Mouse (Mus musculus): ENCODE measurements around the gene Plac8. TPM values are rescaled to one million over a fixed set of nuclear protein-coding genes. Genes with fewer than 3 reads are reported as not detected.
A peak's percentile ranks its signal among the peaks of the same experiment; 100 is the strongest.

The Plac8 gene
- polyA plus RNA-seq, 1 experiment from 2014 or later = 8.2 TPM

DNA sequence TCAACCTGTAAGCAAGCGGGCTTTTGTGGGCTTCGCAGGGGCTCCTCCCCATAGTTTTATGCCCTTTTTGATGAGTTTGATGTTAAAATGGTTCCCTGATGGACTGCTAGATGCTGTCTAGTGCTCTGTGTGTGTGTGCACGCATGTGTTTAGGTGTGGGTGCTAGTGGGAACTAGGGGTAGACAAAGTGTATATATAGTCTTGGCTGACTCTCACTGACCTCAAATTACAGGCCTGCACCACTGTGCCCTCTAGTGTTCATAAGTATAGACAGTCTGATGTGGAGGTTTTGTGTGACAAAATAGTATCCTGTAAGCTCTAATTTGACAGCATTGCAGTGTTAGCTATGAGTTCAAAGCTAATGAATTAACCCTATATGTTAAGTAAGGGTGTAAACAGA lies 35.4 kb downstream of the Plac8 start:
- Histone ChIP-seq H3K9ac (ENCODE audit: low read depth, low read length) (no peak overlapping the region), H3K4me3 (ENCODE audit: low read depth, low read length) (no peak overlapping the region), H3K36me3 (ENCODE audit: control insufficient read depth, insufficient read depth, low read length) (peaks cover 14% of the 10 kb centered on the region; the same call in 1 of the 2 replicates), H3K4me2 (no peak overlapping the region), H3K9me3 (replicated peaks; ENCODE audit: control insufficient read depth, low read length) (no peaks in the 10 kb centered on the region), H3K27ac (ENCODE audit: low read depth, low read length) (no peak overlapping the region), H3K4me1 (ENCODE audit: control insufficient read depth, insufficient read depth, low read length) (no peaks in the 10 kb centered on the region), H3K27me3 (ENCODE audit: control insufficient read depth, insufficient read depth, low read length) (no peaks in the 10 kb centered on the region)
- WGBS (ENCODE audit: insufficient replicate concordance) = 88% methylated on average over 3 of the region's 3 CpGs
- no peak for ATAC-seq (replicated peaks; ENCODE audit: insufficient number of reproducible peaks, low FRiP score, low TSS enrichment)

DNA sequence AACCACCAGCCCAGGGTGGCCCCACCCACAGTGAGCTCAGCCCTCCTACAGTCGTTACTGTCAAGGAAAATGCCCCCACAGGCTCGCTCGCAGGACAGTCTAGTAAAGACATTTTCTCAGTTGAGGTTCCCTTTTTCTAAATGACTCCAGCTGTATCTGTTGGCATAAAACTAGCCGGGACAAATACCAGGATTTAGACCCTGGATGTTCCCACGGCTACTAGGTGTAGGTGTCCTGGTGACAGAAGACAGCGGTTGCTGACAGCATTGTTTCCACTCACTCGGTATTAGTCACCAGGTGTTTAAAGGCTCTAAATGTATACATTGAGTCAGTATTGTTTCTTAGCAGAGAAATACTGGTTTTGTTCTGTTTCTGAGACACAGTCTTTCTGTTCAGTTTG lies 36.2 kb downstream of the Plac8 start:
- ATAC-seq (replicated peaks; ENCODE audit: insufficient number of reproducible peaks, low FRiP score, low TSS enrichment) = no peak
- WGBS (ENCODE audit: insufficient replicate concordance) = 70% methylated on average over 7 of the region's 7 CpGs
- Histone ChIP-seq H3K4me2 (no peak overlapping the region), H3K9me3 (replicated peaks; ENCODE audit: control insufficient read depth, low read length) (no peaks in the 10 kb centered on the region), H3K27ac (ENCODE audit: low read depth, low read length) (no peak overlapping the region), H3K4me3 (ENCODE audit: low read depth, low read length) (no peak overlapping the region), H3K4me1 (ENCODE audit: control insufficient read depth, insufficient read depth, low read length) (no peaks in the 10 kb centered on the region), H3K36me3 (ENCODE audit: control insufficient read depth, insufficient read depth, low read length) (peaks cover 18% of the 10 kb centered on the region; the same call in 1 of the 2 replicates), H3K27me3 (ENCODE audit: control insufficient read depth, insufficient read depth, low read length) (no peaks in the 10 kb centered on the region), H3K9ac (ENCODE audit: low read depth, low read length) (no peak overlapping the region)

DNA sequence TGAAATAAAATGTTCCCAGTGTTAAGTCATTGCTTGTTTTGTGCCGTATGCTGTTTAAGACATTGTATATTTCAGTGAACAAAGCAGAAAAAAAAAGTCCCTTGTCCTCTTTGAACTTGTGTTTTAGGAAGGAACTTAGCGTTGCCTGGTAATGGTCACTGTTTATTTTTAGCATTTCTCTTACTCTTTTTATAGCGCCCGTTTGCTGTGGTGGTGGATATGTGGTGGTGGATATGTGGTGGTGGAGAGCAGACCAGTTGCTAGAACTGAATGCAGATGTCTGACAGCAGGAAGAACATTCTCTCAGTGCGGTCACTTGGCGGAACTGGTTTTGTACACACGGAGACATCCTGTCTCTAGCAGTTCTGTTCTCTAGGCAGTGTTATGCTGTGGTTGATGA lies 45.9 kb downstream of the Plac8 start:
- H3K27ac ChIP-seq (ENCODE audit: low read depth, low read length) = 0 out of 2 replicates have a peak overlapping the region, but pooled peaks have one; percentile 50

DNA sequence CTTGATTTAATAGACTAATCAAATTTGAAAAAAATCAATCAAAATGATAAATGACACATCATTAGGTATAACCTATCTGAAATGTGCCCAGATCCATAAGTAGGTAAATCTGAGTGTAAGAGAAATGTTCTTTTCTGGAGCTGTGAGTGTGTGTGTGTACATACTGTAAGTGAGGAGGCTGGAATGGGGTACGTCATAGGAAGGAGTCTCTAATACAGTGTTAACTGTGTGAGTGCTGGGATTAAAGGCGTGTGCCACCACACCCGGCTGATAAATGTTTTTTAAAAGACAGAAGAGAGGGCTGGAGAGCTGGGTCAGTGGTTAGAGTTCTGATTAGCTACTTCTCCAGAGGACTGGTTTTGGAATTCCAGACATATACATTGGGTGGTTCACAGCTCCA lies 46.4 kb downstream of the Plac8 start:
- Histone ChIP-seq H3K27ac (ENCODE audit: low read depth, low read length) (no peak overlapping the region; the same call in 1 of the 2 replicates), H3K4me3 (ENCODE audit: low read depth, low read length) (no peak overlapping the region), H3K9me3 (replicated peaks; ENCODE audit: control insufficient read depth, low read length) (no peaks in the 10 kb centered on the region), H3K27me3 (ENCODE audit: control insufficient read depth, insufficient read depth, low read length) (no peaks in the 10 kb centered on the region), H3K4me2 (no peak overlapping the region), H3K36me3 (ENCODE audit: control insufficient read depth, insufficient read depth, low read length) (peaks cover 7% of the 10 kb centered on the region), H3K9ac (ENCODE audit: low read depth, low read length) (no peak overlapping the region), H3K4me1 (ENCODE audit: control insufficient read depth, insufficient read depth, low read length) (peaks cover 6% of the 10 kb centered on the region; the same call in 1 of the 2 replicates)
- WGBS (ENCODE audit: insufficient replicate concordance) = 45% methylated on average over 3 of the region's 3 CpGs
- ATAC-seq (replicated peaks; ENCODE audit: insufficient number of reproducible peaks, low FRiP score, low TSS enrichment) = no peak

More for the DNA sequence above, 45.9 kb downstream of the Plac8 start:
- Histone ChIP-seq H3K27me3 (ENCODE audit: control insufficient read depth, insufficient read depth, low read length) (no peaks in the 10 kb centered on the region), H3K9ac (ENCODE audit: low read depth, low read length) (no peak overlapping the region), H3K9me3 (replicated peaks; ENCODE audit: control insufficient read depth, low read length) (no peaks in the 10 kb centered on the region), H3K4me2 (no peak overlapping the region), H3K4me1 (ENCODE audit: control insufficient read depth, insufficient read depth, low read length) (peaks cover 6% of the 10 kb centered on the region; the same call in 1 of the 2 replicates), H3K36me3 (ENCODE audit: control insufficient read depth, insufficient read depth, low read length) (peaks cover 13% of the 10 kb centered on the region), H3K4me3 (ENCODE audit: low read depth, low read length) (no peak overlapping the region)
- WGBS (ENCODE audit: insufficient replicate concordance) = 46% methylated on average over 7 of the region's 7 CpGs
- ATAC-seq (replicated peaks; ENCODE audit: insufficient number of reproducible peaks, low FRiP score, low TSS enrichment) = no peak

DNA sequence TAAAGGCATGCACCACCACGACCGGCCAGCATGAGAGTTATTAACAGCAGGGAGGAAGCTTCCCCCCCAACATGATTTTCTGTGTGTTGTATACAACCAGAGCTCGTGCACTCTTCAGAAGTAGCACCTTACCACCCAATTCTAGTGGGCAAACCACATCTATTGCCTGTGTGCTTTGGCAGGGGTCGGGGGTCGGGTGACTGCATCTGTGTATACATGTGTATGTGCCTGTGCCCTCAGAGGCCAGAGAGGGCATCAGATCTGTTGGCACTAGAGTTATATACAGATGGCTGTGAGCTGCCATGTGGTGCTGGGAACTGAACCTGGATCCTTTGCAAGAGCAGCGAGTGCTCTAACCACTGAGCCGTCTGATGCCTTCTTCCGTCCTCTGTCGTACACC lies 47.1 kb downstream of the Plac8 start:
- no peak overlapping the region for H3K4me2 ChIP-seq
- no peak overlapping the region for H3K9ac ChIP-seq (ENCODE audit: low read depth, low read length)
- H3K4me1 ChIP-seq (ENCODE audit: control insufficient read depth, insufficient read depth, low read length) = peaks cover 9% of the 10 kb centered on the region
- H3K27ac ChIP-seq (ENCODE audit: low read depth, low read length) = no peak overlapping the region
- peaks cover 5% of the 10 kb centered on the region for H3K36me3 ChIP-seq (ENCODE audit: control insufficient read depth, insufficient read depth, low read length)
- ATAC-seq (replicated peaks; ENCODE audit: insufficient number of reproducible peaks, low FRiP score, low TSS enrichment) = no peak
- H3K9me3 ChIP-seq (replicated peaks; ENCODE audit: control insufficient read depth, low read length) = no peaks in the 10 kb centered on the region
- WGBS (ENCODE audit: insufficient replicate concordance) = 93% methylated on average over 9 of the region's 9 CpGs
- H3K27me3 ChIP-seq (ENCODE audit: control insufficient read depth, insufficient read depth, low read length) = no peaks in the 10 kb centered on the region
- H3K4me3 ChIP-seq (ENCODE audit: low read depth, low read length) = no peak overlapping the region

DNA sequence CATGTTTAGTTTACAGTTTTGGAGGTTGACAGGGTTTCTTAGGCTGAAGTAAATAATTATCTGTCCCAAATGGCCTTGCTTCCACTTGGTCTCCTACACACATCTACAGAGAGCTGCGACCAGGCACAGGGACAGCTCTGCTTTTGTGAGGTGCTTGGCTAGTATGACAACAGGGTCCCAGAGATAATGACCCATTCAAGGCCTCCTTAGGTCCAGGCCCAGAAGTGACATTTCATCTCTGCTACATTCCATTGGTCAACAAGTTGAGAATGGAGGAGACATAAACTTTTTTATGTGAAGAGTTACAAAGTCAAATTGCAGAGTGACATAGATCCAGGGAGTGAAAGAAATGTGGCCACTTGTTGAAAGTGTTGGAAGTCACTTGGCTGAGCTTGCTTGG lies 48.7 kb downstream of the Plac8 start:
- ATAC-seq (replicated peaks; ENCODE audit: insufficient number of reproducible peaks, low FRiP score, low TSS enrichment) = no peak
- Histone ChIP-seq H3K4me2 (no peak overlapping the region), H3K36me3 (ENCODE audit: control insufficient read depth, insufficient read depth, low read length) (no peaks in the 10 kb centered on the region), H3K4me1 (ENCODE audit: control insufficient read depth, insufficient read depth, low read length) (peaks cover 17% of the 10 kb centered on the region), H3K9ac (ENCODE audit: low read depth, low read length) (no peak overlapping the region), H3K27ac (ENCODE audit: low read depth, low read length) (no peak overlapping the region), H3K4me3 (ENCODE audit: low read depth, low read length) (no peak overlapping the region), H3K9me3 (replicated peaks; ENCODE audit: control insufficient read depth, low read length) (no peaks in the 10 kb centered on the region), H3K27me3 (ENCODE audit: control insufficient read depth, insufficient read depth, low read length) (no peaks in the 10 kb centered on the region)
- 82% methylated on average over 1 of the region's 1 CpGs for WGBS (ENCODE audit: insufficient replicate concordance)

DNA sequence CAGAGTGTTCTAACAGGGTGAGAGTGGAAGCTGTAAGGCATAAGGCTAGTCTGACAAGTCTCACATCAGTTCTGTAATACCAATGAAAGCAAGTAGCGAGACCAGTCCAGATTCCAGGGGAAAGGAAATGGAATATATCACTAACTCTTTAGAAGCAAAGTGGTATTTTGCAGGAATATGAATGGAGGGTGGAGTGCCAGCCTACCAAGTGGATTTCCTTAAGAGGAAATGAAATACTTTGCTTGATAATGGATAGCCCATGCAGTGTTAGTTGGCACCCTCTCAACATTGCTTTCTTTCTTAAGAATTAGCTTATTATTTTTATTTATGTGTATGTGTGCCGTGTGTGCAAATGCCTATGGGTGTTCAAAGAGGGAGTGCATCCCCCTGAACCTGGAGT lies 51.8 kb downstream of the Plac8 start:
- H3K36me3 ChIP-seq (ENCODE audit: control insufficient read depth, insufficient read depth, low read length) = no peaks in the 10 kb centered on the region
- no peaks in the 10 kb centered on the region for H3K27me3 ChIP-seq (ENCODE audit: control insufficient read depth, insufficient read depth, low read length)
- H3K9me3 ChIP-seq (replicated peaks; ENCODE audit: control insufficient read depth, low read length) = no peaks in the 10 kb centered on the region
- no peak overlapping the region for H3K4me3 ChIP-seq (ENCODE audit: low read depth, low read length)
- 80% methylated on average over 2 of the region's 2 CpGs for WGBS (ENCODE audit: insufficient replicate concordance)
- no peak overlapping the region for H3K4me2 ChIP-seq
- peaks cover 11% of the 10 kb centered on the region for H3K4me1 ChIP-seq (ENCODE audit: control insufficient read depth, insufficient read depth, low read length)
- no peak for ATAC-seq (replicated peaks; ENCODE audit: insufficient number of reproducible peaks, low FRiP score, low TSS enrichment)
- H3K27ac ChIP-seq (ENCODE audit: low read depth, low read length) = no peak overlapping the region
- no peak overlapping the region for H3K9ac ChIP-seq (ENCODE audit: low read depth, low read length)

DNA sequence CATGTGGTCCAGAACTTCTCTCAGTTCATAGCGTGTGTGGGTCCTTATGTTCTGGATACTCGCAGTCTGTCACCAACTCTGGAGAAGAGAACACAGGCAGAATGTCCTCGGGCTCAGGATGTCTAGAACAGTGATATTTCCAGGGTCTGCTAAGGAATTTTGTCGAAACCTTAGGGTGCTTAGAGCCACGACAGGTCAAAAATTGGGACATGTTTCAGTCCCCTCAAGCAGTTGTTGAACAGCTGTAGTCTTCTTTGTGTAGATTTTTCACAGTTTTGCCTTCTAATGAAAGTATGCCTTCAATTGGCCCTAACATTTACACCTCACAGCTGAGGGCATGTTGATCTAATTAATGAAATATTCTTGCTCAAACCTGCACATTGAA lies 53.0 kb downstream of the Plac8 start:
- H3K36me3 ChIP-seq (ENCODE audit: control insufficient read depth, insufficient read depth, low read length) = no peaks in the 10 kb centered on the region
- H3K4me2 ChIP-seq = peak overlapping the region; percentile 92
- no peaks in the 10 kb centered on the region for H3K27me3 ChIP-seq (ENCODE audit: control insufficient read depth, insufficient read depth, low read length)
- H3K9me3 ChIP-seq (replicated peaks; ENCODE audit: control insufficient read depth, low read length) = no peaks in the 10 kb centered on the region
- H3K9ac ChIP-seq (ENCODE audit: low read depth, low read length) = peak overlapping the region; percentile 96
- 5% methylated on average over 5 of the region's 5 CpGs for WGBS (ENCODE audit: insufficient replicate concordance)
- ATAC-seq (replicated peaks; ENCODE audit: insufficient number of reproducible peaks, low FRiP score, low TSS enrichment) = 0 out of 2 replicates have a peak, but pooled peaks have one; percentile 11
- peak overlapping the region; percentile 73 for H3K27ac ChIP-seq (ENCODE audit: low read depth, low read length)
- peaks cover 11% of the 10 kb centered on the region for H3K4me1 ChIP-seq (ENCODE audit: control insufficient read depth, insufficient read depth, low read length)
- peak overlapping the region; percentile 94 for H3K4me3 ChIP-seq (ENCODE audit: low read depth, low read length)

Data from heart, embryonic 11.5 days (tissue).